Mouse (Mus musculus) brain, adult 2 months (tissue): Measurements from ENCODE around the gene Plet1.
A peak's percentile ranks its signal among the peaks of the same experiment; 100 is the strongest.

Source experiments
- DNase-seq: peaks from one replicate; pipeline ENCODE4 v3.0.0; 2011; ENCODE audit warnings: low read depth, low spot score

Plet1 gene

GRCm38 (mm10) chr9:50533791-50534190 is 39.5 kb downstream of the Plet1 start:
- DNase-seq: peak; percentile 10

GRCm38 (mm10) chr9:50535930-50536329 is 41.6 kb downstream of the Plet1 start:
- DNase-seq: no peak

GRCm38 (mm10) chr9:50536603-50537135 is 42.3 kb downstream of the Plet1 start:
- DNase-seq: no peak

GRCm38 (mm10) chr9:50537295-50537694 is 43.0 kb downstream of the Plet1 start:
- DNase-seq: no peak

DNA sequence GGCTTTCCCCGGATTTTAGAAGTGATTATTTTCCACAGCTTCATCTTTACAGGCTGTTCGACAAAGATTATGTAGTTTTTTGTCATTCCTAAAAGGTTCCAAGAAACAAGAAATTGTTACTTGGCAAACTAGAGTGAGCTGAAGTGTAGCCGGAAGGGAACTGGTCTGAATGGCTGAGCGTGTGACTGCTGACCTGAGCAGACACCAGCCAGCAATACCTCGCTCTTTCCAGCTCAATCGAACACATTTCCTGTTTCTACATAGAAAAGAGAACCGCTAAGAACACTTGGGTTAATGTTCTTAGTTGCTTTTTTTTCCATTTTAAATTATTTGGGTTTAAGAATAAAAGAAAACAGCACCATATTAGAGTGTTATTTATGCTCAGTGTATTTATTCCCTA is 45.8 kb downstream of the Plet1 start:
- DNase-seq: peak; percentile 16

DNA sequence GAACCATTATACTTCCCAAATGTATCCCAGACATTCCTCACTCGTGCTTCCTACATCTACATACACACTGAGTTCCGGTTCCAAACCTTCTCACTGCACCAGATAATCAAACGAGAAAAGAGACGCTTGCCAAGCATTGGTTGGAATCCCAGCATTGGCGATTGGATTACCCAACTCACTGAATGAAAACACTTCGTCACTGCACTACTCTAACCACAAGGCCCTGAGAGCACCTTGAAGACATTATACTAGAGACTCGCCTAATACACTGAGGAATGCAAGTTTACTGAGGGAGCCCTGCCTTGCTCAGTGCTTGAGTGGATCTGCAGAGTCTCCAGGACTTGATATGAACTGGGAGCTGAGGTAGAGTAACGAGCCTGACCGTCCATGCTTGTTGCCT is 48.1 kb downstream of the Plet1 start:
- no peak for DNase-seq

DNA sequence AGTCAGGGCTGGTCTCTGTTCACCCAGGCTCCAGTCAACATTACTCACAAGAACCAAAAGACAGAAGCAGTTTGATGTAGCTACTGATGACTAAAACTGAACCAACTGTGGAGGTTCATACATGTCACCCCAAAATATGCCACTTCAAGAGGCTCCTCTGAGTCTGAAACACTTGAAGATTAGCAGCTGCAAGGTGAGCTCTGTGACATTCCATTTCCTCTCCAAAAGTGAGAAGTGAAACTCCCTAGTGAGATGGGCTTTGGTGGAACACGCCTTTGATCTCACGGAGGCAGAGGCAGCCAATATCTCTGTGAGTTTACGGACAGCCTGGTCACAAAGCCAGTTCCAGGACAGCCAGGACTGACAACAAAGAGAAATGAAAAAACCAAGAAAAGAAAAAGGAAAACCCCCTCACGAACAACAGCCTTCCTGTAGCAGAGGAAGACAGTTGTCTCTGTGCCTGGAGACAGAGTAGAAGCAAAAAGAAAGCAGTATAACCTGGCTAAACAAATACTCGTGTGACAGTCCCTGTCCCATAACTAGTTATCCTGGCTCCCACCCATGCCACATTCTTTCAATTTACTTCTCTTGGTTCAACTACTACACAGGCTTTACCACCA is 53.6 kb downstream of the Plet1 start:
- no peak for DNase-seq

DNA sequence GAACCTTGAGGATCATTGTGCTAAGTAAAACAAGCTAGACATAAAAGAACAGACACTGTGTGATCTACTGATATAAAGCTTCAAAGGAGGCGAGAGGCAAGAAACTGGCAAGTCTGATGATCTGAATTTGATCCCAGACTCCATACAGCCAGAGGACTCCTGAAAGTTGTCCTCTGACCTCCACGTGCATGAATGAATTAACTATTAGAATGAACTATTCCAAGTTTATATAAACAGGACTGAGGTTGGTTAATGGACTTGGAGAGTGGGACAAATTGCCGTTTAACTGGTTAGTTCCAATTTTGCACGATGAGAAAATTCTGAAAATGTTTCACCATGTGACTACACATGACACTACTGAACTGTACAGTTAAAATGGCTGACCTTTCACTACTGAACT is 54.6 kb downstream of the Plet1 start:
- no peak for DNase-seq

- no peak for DNase-seq
These were observed 57.9 kb downstream of the Plet1 start for GRCm38 (mm10) chr9:50552206-50552605.

DNA sequence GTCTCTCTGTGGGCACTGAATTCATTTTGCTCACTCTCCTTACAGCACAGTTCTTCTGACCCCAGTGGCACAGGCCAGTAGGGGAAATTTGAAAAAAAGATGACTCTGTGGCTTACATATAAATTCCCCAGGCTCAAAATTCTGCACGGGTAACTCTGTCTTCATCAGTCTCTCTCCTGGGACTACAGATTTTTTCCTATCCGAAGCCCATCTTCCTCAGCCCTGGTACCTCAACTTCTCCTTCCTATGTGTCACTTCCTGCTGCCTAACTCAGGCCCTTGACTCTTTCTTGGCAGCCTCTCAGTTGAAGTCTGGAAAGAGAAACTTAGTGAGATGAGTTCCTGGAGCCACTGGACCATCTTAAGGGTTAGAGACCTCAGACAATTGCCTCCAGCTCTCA is 59.2 kb downstream of the Plet1 start:
- DNase-seq: no peak

- DNase-seq: peak; percentile 94
These were observed 60.1 kb downstream of the Plet1 start, which contains the start of gene Il18 for GRCm38 (mm10) chr9:50554241-50555093. Gene Il18 (plus strand): TSS chr9:50554827.

- DNase-seq: no peak
These were observed 60.7 kb downstream of the Plet1 start, which contains the start of gene Bco2 for GRCm38 (mm10) chr9:50555094-50555446. Gene Bco2 (minus strand): TSS chr9:50555181.
